Mouse (Mus musculus): ENCODE results near the gene Cep63.

- TF ChIP-seq CTCF (IDR thresholded peaks at IDR 0.05; ENCODE audit: low read depth, low read length), result no peak
- TF ChIP-seq POLR2AphosphoS5 (IDR thresholded peaks at IDR 0.05; ENCODE audit: insufficient replicate concordance, low read depth, low read length), result no peak
- no peak for TF ChIP-seq GATA1 (IDR thresholded peaks at IDR 0.05; ENCODE audit: borderline replicate concordance, low read length)
- no peak for TF ChIP-seq TAL1 (conservative IDR thresholded peaks at IDR 0.05; ENCODE audit: low read depth, low read length)
These were observed 30.2 kb upstream of the Cep63 start for GRCm38 (mm10) chr9:102656355-102657095.
